Mouse (Mus musculus) hindbrain, embryonic 14.5 days (tissue): ENCODE measurements at regions not wholly inside any gene's neighbourhood (a gene's known extent, or its start where the extent isn't known, plus 50 kb on each side); places are given as distances from the start of the nearest gene placed in this dataset.

ENCODE experiments used
- ATAC-seq: fragments of 200-750 bp; cut with Nextera tagmentation; 2 replicates; pipeline ENCODE4 v1.8.0; 2017; ENCODE audit warnings: moderate number of reproducible peaks, mild to moderate bottlenecking, moderate TSS enrichment, moderate library complexity; ENCODE audit not compliant: low FRiP score
- DNase-seq: peaks from one replicate; pipeline ENCODE4 v3.0.0-alpha.2; 2015; ENCODE audit warnings: low spot score
- H3K27ac ChIP-seq: fragments of 300-500 bp; sonication (generic); 2 replicates; pipeline ENCODE4 v1.5.1; 2014; ENCODE audit warnings: mild to moderate bottlenecking, moderate library complexity
- H3K27me3 ChIP-seq: fragments of 300-500 bp; sonication (generic); 2 replicates; pipeline ENCODE4 v1.6.1; 2014; ENCODE audit warnings: mild to moderate bottlenecking, low read length, mixed read lengths; ENCODE audit not compliant: control insufficient read depth, insufficient read depth
- H3K36me3 ChIP-seq: fragments of 300-500 bp; sonication (generic); replicated peaks from 2 replicates; pipeline ENCODE4 v1.6.1; 2014; ENCODE audit not compliant: control insufficient read depth, insufficient read depth
- H3K4me1 ChIP-seq: fragments of 300-500 bp; sonication (generic); replicated peaks from 2 replicates; pipeline ENCODE4 v1.6.1; 2014; ENCODE audit warnings: antibody characterized with exemption, low read length, mixed read lengths; ENCODE audit not compliant: control insufficient read depth, insufficient read depth
- H3K4me2 ChIP-seq: fragments of 300-500 bp; sonication (generic); replicated peaks from 2 replicates; pipeline ENCODE4 v1.6.1; 2014; ENCODE audit warnings: mild to moderate bottlenecking, moderate library complexity
- H3K4me3 ChIP-seq: fragments of 300-500 bp; sonication (generic); replicated peaks from 2 replicates; pipeline ENCODE4 v1.5.1; 2014; ENCODE audit warnings: mild to moderate bottlenecking, low read length
- H3K9ac ChIP-seq: fragments of 300-500 bp; sonication (generic); 2 replicates; pipeline ENCODE4 v1.6.1; 2014
- H3K9me3 ChIP-seq: fragments of 300-500 bp; sonication (generic); 2 replicates; pipeline ENCODE4 v1.6.1; 2016; ENCODE audit warnings: low read length; ENCODE audit not compliant: control insufficient read depth
- WGBS: fragments of 180-500 bp; shearing (Covaris S2); extraction: QIAGEN DNeasy Blood & Tissue Kit; methylation state at CpG from one replicate; pipeline ENCODE4 v1.1.7; 2014; 5-methylcytosine and 5-hydroxymethylcytosine counted together

DNA sequence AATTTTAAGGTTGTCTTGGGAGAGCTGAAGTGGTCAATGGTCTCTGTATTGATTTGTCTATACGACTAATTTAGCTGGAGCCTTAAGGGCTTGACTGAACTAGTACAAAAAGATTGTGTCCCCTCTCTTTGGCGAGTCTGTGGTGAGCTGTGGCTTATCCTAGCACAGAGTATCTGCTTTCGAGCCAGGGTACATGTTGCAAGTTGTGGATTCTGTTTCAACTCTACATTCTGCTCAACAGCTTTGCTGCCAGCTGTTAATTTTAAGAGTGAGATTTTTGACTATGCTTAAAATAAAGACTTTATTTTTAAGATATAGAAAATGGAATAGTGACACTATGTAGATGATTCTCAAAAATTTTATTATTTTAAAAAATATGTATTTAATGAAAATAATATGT, 175.8 kb upstream of the Agbl1 start:
- no peaks in the 10 kb centered on the region for H3K9me3 ChIP-seq
- H3K4me2 ChIP-seq, result no peak overlapping the region
- ATAC-seq (no peak), DNase-seq (peak; percentile 8)
- H3K27ac ChIP-seq, result no peak overlapping the region
- 82% methylated on average over 3 of the region's 3 CpGs for WGBS
- H3K4me3 ChIP-seq, result no peak overlapping the region
- H3K36me3 ChIP-seq, result no peaks in the 10 kb centered on the region
- no peak overlapping the region for H3K9ac ChIP-seq
- H3K4me1 ChIP-seq, result no peaks in the 10 kb centered on the region
- no peaks in the 10 kb centered on the region for H3K27me3 ChIP-seq

DNA sequence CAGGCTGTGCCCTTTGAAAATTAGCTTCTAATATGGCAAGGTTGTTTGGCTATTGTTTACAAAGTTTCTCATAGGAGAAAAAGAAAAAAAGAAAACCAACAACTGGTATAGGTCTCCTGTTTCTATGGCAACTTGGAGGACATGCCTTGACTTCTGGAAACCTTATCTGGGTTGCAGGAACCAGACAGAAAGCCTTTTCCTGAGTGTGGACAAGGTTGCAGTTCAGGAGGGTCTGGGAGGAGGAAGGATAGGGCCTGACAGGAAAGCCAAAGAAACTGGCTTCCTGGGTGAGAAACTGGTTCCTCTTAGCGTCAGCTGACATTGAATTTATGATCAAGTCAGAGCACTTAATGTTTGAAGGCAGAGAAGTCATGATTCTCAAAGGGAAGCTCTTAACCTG, 130.5 kb upstream of the Agbl1 start:
- Histone ChIP-seq H3K9ac (no peak overlapping the region), H3K4me2 (no peak overlapping the region), H3K27ac (no peak overlapping the region), H3K9me3 (no peaks in the 10 kb centered on the region), H3K36me3 (no peaks in the 10 kb centered on the region), H3K27me3 (no peaks in the 10 kb centered on the region), H3K4me3 (no peak overlapping the region), H3K4me1 (no peaks in the 10 kb centered on the region)
- DNase-seq (no peak), ATAC-seq (no peak)
- whole genome bisulfite sequencing, result 82% methylated on average over 1 of the region's 1 CpGs

DNA sequence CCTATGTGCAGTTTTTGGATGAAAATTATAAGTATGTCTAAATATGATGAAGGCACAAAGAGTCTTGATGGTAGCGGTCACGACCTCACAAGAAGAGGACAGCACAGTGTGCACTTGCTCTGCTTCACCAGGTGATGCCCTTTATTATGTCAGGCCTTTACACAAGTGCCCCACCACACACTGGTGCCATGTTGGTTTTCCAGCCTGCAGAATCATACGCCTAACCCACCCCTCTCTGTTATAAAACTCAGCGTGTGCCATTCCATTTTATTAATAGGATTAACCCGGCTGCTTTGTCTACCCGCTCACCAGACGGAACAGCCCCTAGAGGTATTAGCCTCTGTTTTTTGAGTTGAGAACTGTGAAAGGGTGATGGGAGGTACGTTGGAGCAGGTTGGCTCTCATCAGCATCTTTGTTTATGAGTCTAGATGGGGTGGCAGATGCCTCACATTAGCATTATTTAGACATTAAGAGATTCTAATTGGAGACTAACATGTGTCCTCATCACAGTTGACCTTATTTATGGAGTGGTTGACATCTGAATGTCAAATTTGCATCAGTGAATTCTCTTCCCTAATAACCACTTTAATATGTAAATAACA, 108.3 kb upstream of the Agbl1 start:
- DNase-seq, result peak; percentile 24

DNA sequence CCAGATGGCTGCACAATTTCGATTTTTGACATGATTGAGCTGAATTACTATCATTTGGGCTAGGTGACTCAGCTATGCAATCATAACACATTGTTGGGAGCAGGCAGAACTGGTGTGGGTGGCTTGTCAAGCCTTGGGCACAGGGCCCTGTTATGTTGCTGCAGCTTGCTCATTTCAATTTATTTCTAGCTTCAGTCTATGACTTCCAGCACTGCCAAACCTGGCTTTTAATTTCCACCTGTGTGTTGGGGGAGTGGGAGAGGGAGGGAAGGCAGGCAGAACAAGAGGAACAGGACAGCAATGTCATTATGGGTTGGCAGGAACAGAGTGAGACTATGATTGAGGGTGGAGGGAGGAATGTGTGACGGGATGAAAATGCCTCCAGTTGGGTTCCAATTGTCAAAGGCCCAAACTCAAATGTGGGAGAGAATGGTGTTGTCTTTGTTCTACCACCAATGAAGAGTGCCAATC, 102.0 kb upstream of the Agbl1 start:
- Histone ChIP-seq H3K4me1 (no peaks in the 10 kb centered on the region), H3K4me3 (no peak overlapping the region), H3K9me3 (no peaks in the 10 kb centered on the region), H3K9ac (no peak overlapping the region), H3K36me3 (no peaks in the 10 kb centered on the region), H3K27me3 (no peaks in the 10 kb centered on the region), H3K4me2 (no peak overlapping the region), H3K27ac (no peak overlapping the region)
- 63% methylated on average over 2 of the region's 2 CpGs for WGBS
- no peak for ATAC-seq
- no peak for DNase-seq

More for the DNA sequence above, 108.3 kb upstream of the Agbl1 start:
- Histone ChIP-seq H3K27me3 (no peaks in the 10 kb centered on the region), H3K36me3 (no peaks in the 10 kb centered on the region), H3K4me3 (no peak overlapping the region), H3K4me1 (no peaks in the 10 kb centered on the region), H3K4me2 (no peak overlapping the region), H3K9me3 (no peaks in the 10 kb centered on the region), H3K9ac (no peak overlapping the region), H3K27ac (no peak overlapping the region)
- WGBS, result 67% methylated on average over 8 of the region's 8 CpGs
- ATAC-seq, result no peak

DNA sequence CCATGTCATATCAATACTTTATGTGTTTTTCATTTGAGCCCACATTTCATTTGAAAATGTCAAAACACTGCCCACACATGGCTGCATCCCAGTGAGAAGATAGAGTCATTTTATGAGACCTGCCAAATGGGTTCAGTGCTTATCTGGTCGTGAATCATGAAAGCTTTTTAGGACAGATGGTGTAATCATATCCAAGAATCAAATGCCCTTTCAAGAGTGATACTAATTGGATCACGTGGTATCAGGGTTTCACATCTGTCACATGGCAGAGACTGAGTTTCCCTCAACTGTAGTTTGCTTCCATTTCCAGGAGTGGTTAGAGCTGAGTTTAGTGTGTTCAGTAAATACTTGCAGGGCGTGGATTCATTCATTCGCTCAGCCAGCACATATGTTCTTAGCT, 87.2 kb upstream of the Agbl1 start:
- no peaks in the 10 kb centered on the region for H3K4me1 ChIP-seq
- H3K4me2 ChIP-seq, result no peak overlapping the region
- H3K9ac ChIP-seq, result no peak overlapping the region
- H3K9me3 ChIP-seq, result no peaks in the 10 kb centered on the region
- no peak for DNase-seq
- no peak for ATAC-seq
- no peaks in the 10 kb centered on the region for H3K36me3 ChIP-seq
- H3K4me3 ChIP-seq, result no peak overlapping the region
- WGBS, result 77% methylated on average over 4 of the region's 4 CpGs
- no peaks in the 10 kb centered on the region for H3K27me3 ChIP-seq
- no peak overlapping the region for H3K27ac ChIP-seq

DNA sequence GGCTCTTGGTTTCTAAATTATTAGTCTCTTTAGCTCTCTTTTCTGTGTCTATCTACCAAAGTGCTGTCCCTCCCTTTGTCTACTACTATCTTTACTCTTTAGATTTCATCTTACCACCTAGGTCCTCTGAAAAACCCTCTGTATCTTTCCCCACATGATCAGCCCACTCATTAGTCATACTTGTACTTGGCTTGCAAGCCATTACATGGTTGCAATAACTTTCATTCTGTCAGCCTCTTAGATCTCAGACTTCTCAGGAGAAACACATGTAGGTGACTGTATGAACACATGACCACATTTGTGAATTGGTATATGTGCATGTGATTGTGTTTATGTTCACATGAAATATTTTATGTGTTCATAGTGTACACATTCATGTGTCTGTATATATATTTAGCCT, 83.3 kb upstream of the Agbl1 start:
- no peaks in the 10 kb centered on the region for H3K36me3 ChIP-seq
- no peak overlapping the region for H3K4me2 ChIP-seq
- DNase-seq (no peak), ATAC-seq (no peak)
- H3K9me3 ChIP-seq, result no peaks in the 10 kb centered on the region
- H3K27ac ChIP-seq, result no peak overlapping the region
- H3K27me3 ChIP-seq, result no peaks in the 10 kb centered on the region
- no peaks in the 10 kb centered on the region for H3K4me1 ChIP-seq
- no peak overlapping the region for H3K9ac ChIP-seq
- no peak overlapping the region for H3K4me3 ChIP-seq

DNA sequence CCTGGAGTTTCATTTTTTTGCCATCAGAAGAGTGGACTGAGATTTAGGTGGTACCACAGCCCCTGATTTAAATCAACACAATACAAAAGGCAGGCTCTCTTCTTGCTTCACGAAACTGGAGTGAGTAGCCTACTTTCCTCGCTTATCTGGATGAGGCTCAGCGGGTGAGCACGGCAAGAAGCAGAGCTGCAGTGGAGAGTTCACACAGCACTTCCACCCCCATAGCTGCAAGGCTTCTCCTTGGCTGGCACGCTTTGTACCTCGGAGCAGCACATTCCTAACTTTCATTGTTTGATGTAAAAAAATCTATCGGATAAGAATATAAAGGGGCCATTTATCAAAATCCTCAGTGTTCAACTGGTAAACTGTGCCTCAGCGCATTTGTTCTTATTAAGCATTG, 72.8 kb upstream of the Agbl1 start:
- no peak overlapping the region for H3K27ac ChIP-seq
- H3K9ac ChIP-seq, result no peak overlapping the region
- no peak overlapping the region for H3K4me3 ChIP-seq
- no peak overlapping the region for H3K4me2 ChIP-seq
- ATAC-seq, result no peak
- no peak for DNase-seq
- no peaks in the 10 kb centered on the region for H3K27me3 ChIP-seq
- no peaks in the 10 kb centered on the region for H3K36me3 ChIP-seq
- 34% methylated on average over 8 of the region's 8 CpGs for WGBS
- H3K4me1 ChIP-seq, result peaks cover 3% of the 10 kb centered on the region; the same call in 1 of the 2 replicates
- no peaks in the 10 kb centered on the region for H3K9me3 ChIP-seq

GRCm38 (mm10) chr7:76164191-76164590, 65.5 kb upstream of the Agbl1 start:
- Histone ChIP-seq H3K4me2 (no peak overlapping the region), H3K9me3 (no peaks in the 10 kb centered on the region), H3K36me3 (no peaks in the 10 kb centered on the region), H3K27ac (no peak overlapping the region), H3K4me1 (no peaks in the 10 kb centered on the region), H3K9ac (no peak overlapping the region), H3K27me3 (no peaks in the 10 kb centered on the region), H3K4me3 (no peak overlapping the region)
- DNase-seq (no peak), ATAC-seq (no peak)
- WGBS, result 94% methylated on average over 1 of the region's 1 CpGs

DNA sequence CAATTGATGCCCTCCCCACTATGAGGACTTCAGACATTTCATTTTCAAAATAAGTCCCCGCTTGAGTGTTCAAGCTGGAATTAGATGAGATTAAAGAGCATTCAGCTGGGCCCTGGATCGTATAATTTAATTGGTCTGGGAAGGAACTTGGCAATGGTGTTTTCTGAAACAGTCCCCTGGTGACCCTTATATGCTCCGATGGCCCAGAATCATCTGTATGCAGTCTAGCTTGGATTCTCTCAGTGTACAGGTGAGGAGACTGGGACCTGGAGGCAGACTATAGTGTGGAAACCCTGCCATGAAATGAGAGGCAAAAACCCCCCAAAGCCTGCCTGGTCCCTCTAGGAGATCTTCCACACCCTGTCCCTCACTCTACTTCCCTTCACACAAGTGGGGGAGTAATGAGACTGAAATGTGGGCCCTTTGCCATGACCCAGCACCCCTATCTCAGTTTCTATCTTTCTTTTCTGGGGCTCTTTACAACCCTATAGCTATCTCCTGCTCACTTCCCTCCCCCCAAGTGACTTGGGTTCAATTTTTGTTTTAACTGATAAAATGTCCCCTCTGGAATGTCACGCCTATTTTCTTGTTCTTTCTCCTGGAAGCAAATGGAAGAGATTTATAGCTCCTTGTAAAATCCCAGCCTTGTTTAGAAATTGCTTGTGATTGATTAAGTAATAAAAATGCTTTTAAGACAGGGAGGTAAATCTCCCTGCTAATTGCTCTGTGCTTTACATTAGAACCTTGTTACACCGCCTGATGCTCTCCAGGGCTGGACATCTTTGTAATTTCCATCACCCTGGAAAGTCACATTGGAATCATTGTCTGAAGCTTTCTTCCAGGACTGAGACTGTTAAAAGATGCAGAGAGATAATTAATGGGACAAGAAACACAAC, 64.7 kb upstream of the Agbl1 start:
- H3K9me3 ChIP-seq, result no peaks in the 10 kb centered on the region
- no peak overlapping the region for H3K4me2 ChIP-seq
- H3K36me3 ChIP-seq, result no peaks in the 10 kb centered on the region
- no peak overlapping the region for H3K9ac ChIP-seq
- 73% methylated on average over 5 of the region's 5 CpGs for WGBS
- H3K27ac ChIP-seq, result no peak overlapping the region
- no peaks in the 10 kb centered on the region for H3K4me1 ChIP-seq
- no peak for DNase-seq
- no peak for ATAC-seq
- H3K4me3 ChIP-seq, result no peak overlapping the region
- H3K27me3 ChIP-seq, result no peaks in the 10 kb centered on the region
